In genomic region chr8:91755062-91755461, GRCm38 (mm10) we compare ENCODE assay signal across 30 mouse cellular contexts. TPM values are rescaled to one million over a fixed set of nuclear protein-coding genes. Genes with fewer than 3 reads are reported as not detected.
DNase-seq lines count a peak whose midpoint lies in the region; ATAC-seq and TF ChIP-seq lines count a peak whose summit lies in the region.
"Had no signal": no experiment of that assay in that cellular context is flagged by ENCODE, and none has a peak within 500 bp of the region (broad histone marks: within the 10 kb centered on the region; RNA-seq: fewer than 3 reads in every experiment).

No protein-coding gene starts in this region.

- H3K27me3 ChIP-seq in kidney, adult 2 months (replicated peaks; ENCODE audit: control insufficient read depth, insufficient read depth, low read length) = no peaks in the 10 kb centered on the region
- no peaks in the 10 kb centered on the region for H3K27me3 ChIP-seq in kidney, postnatal 0 days (ENCODE audit: insufficient read depth, low read length)
- H3K27me3 ChIP-seq in forebrain, embryonic 14.5 days (replicated peaks; ENCODE audit: control insufficient read depth, insufficient read depth, low read length) = no peaks in the 10 kb centered on the region
- H3K27me3 ChIP-seq in liver, postnatal 0 days (ENCODE audit: insufficient read depth, low read length) = no peaks in the 10 kb centered on the region
- no peaks in the 10 kb centered on the region for H3K27me3 ChIP-seq in heart, adult 2 months (ENCODE audit: control insufficient read depth, insufficient read depth, low read length)
- H3K27me3 ChIP-seq: forebrain, embryonic 12.5 days had no signal

- peak; percentile 92 for DNase-seq in kidney, adult 2 months
- peak; percentile 82 to 83 for DNase-seq in kidney, adult 8-10 months
- DNase-seq in kidney, postnatal 0 days (ENCODE audit: low spot score) = peak; percentile 6
- peak; percentile 71 to 89 for DNase-seq in kidney, postnatal 25 days
- no peak for DNase-seq in forebrain, embryonic 14.5 days (ENCODE audit: low spot score)
- no peak for DNase-seq in lung, adult 18-20 months
- no peak for DNase-seq in liver, postnatal 0 days
- DNase-seq in heart, adult 2 months = no peak
- DNase-seq: adrenal gland, adult 2 months; adrenal gland, postnatal 14 days; cerebellum, adult 11 months; cerebellum, adult 2 months; cerebellum, adult 9-11 months; cerebellum, postnatal 36 days; embryo, embryonic 11 days; forebrain, postnatal 0 days; gastrocnemius, adult 2 months; gastrocnemius, postnatal 14 days; heart, adult 18-20 months; heart, postnatal 14 days; heart, postnatal 4 days had no signal

- WGBS in kidney, adult 2 months = 56% methylated on average over 9 of the region's 9 CpGs
- WGBS in kidney, postnatal 0 days = 71% methylated on average over 9 of the region's 9 CpGs
- 91% methylated on average over 9 of the region's 9 CpGs for WGBS in forebrain, embryonic 14.5 days
- WGBS in liver, postnatal 0 days (ENCODE audit: insufficient replicate concordance) = 75% methylated on average over 9 of the region's 9 CpGs
- WGBS in heart, adult 2 months = 88% methylated on average over 9 of the region's 9 CpGs

- peaks cover 3% of the 10 kb centered on the region; the same call in 1 of the 2 replicates for H3K4me1 ChIP-seq in kidney, adult 2 months (ENCODE audit: control insufficient read depth, insufficient read depth, low read length)
- H3K4me1 ChIP-seq in kidney, postnatal 0 days (replicated peaks; ENCODE audit: insufficient read depth, low read length) = no peaks in the 10 kb centered on the region
- no peaks in the 10 kb centered on the region for H3K4me1 ChIP-seq in forebrain, embryonic 14.5 days (ENCODE audit: control insufficient read depth, insufficient read depth, low read length)
- no peaks in the 10 kb centered on the region for H3K4me1 ChIP-seq in liver, postnatal 0 days (ENCODE audit: insufficient read depth)
- no peaks in the 10 kb centered on the region for H3K4me1 ChIP-seq in heart, adult 2 months (ENCODE audit: control insufficient read depth, insufficient read depth, low read length)
- H3K4me1 ChIP-seq: forebrain, embryonic 12.5 days had no signal

- H3K9me3 ChIP-seq in kidney, postnatal 0 days (replicated peaks; ENCODE audit: low read length) = no peaks in the 10 kb centered on the region
- H3K9me3 ChIP-seq in forebrain, embryonic 14.5 days (replicated peaks; ENCODE audit: control insufficient read depth, low read length) = no peaks in the 10 kb centered on the region; the same call in 1 of the 2 replicates
- H3K9me3 ChIP-seq in liver, postnatal 0 days (ENCODE audit: low read length) = no peaks in the 10 kb centered on the region
- H3K9me3 ChIP-seq: embryonic facial prominence, embryonic 13.5 days; forebrain, embryonic 12.5 days; heart, embryonic 10.5 days had no signal

- no peak; the same call in 1 of the 2 replicates for ATAC-seq in kidney, postnatal 0 days (replicated peaks; ENCODE audit: low FRiP score, low read depth)
- ATAC-seq in forebrain, embryonic 14.5 days = no peak
- no peak for ATAC-seq in liver, postnatal 0 days
- ATAC-seq: CD4-positive, CD25-positive, alpha-beta regulatory T cell, adult 4 months; forebrain, postnatal 0 days had no signal

- TF ChIP-seq CTCF in kidney, adult 2 months (conservative IDR thresholded peaks at IDR 0.05; ENCODE audit: insufficient read depth, insufficient read length, low read depth, low read length) = no peak
- TF ChIP-seq CTCF in kidney, postnatal 0 days (IDR thresholded peaks at IDR 0.05; ENCODE audit: low read depth) = no peak
- no peak for TF ChIP-seq CTCF in liver, postnatal 0 days (IDR thresholded peaks at IDR 0.05; ENCODE audit: low read depth)
- TF ChIP-seq CTCF in heart, adult 2 months (IDR thresholded peaks at IDR 0.05) = no peak

- no peak overlapping the region for H3K9ac ChIP-seq in kidney, postnatal 0 days (ENCODE audit: low read depth, low read length)
- H3K9ac ChIP-seq in forebrain, embryonic 14.5 days (ENCODE audit: low read length) = no peak overlapping the region
- H3K9ac ChIP-seq in liver, postnatal 0 days (replicated peaks) = no peak overlapping the region
- H3K9ac ChIP-seq in heart, adult 2 months (ENCODE audit: low read depth, low read length) = no peak overlapping the region
- H3K9ac ChIP-seq: embryonic facial prominence, embryonic 13.5 days; forebrain, embryonic 12.5 days; forebrain, postnatal 0 days; heart, embryonic 13.5 days; hindbrain, embryonic 14.5 days had no signal

- no peak overlapping the region for H3K4me2 ChIP-seq in kidney, postnatal 0 days (ENCODE audit: low read length)
- no peak overlapping the region for H3K4me2 ChIP-seq in forebrain, embryonic 14.5 days (ENCODE audit: low read length)
- no peak overlapping the region for H3K4me2 ChIP-seq in liver, postnatal 0 days (ENCODE audit: low read depth, low read length)
- H3K4me2 ChIP-seq: embryonic facial prominence, embryonic 13.5 days; forebrain, embryonic 12.5 days; heart, embryonic 13.5 days; hindbrain, embryonic 14.5 days had no signal

- H3K79me2 ChIP-seq in heart, adult 2 months (replicated peaks; ENCODE audit: control insufficient read depth, insufficient read depth, low read length) = no peaks in the 10 kb centered on the region

- TF ChIP-seq EP300 in liver, postnatal 0 days (IDR thresholded peaks at IDR 0.05; ENCODE audit: low read depth) = no peak
- no peak for TF ChIP-seq EP300 in heart, adult 2 months (IDR thresholded peaks at IDR 0.05; ENCODE audit: insufficient read depth, low read depth, low read length)

- no peak for TF ChIP-seq POLR2A in kidney, adult 2 months (IDR thresholded peaks at IDR 0.05; ENCODE audit: low read depth, low read length)
- TF ChIP-seq POLR2A in heart, adult 2 months (IDR thresholded peaks at IDR 0.05; ENCODE audit: insufficient read depth, low read depth, low read length) = no peak

- intact Hi-C loops in heart, adult 2 months (cut with DNase I) = no loop called here

- H3K27ac ChIP-seq in kidney, adult 2 months (ENCODE audit: insufficient read depth, low read depth, low read length) = peak overlapping the region; percentile 85
- no peak overlapping the region for H3K27ac ChIP-seq in kidney, postnatal 0 days
- H3K27ac ChIP-seq in forebrain, embryonic 14.5 days (ENCODE audit: low read depth, low read length) = no peak overlapping the region
- H3K27ac ChIP-seq in liver, postnatal 0 days (ENCODE audit: low read depth) = no peak overlapping the region
- H3K27ac ChIP-seq in heart, adult 2 months = no peak overlapping the region
- H3K27ac ChIP-seq: embryonic facial prominence, embryonic 10.5 days; embryonic facial prominence, embryonic 13.5 days; forebrain, embryonic 12.5 days; gastrocnemius, adult 2 months; heart, embryonic 10.5 days; heart, embryonic 13.5 days; hindbrain, embryonic 14.5 days had no signal

- no peak overlapping the region for H3K4me3 ChIP-seq in kidney, adult 2 months (ENCODE audit: insufficient read depth, low read depth, low read length)
- no peak overlapping the region for H3K4me3 ChIP-seq in kidney, postnatal 0 days (replicated peaks; ENCODE audit: low read depth, low read length)
- H3K4me3 ChIP-seq in forebrain, embryonic 14.5 days (ENCODE audit: low read depth, low read length) = no peak overlapping the region
- H3K4me3 ChIP-seq in liver, postnatal 0 days (ENCODE audit: low read depth, low read length) = no peak overlapping the region
- no peak overlapping the region for H3K4me3 ChIP-seq in heart, adult 2 months
- H3K4me3 ChIP-seq: embryonic facial prominence, embryonic 10.5 days; embryonic facial prominence, embryonic 13.5 days; erythroblast, embryonic 14.5 days; forebrain, embryonic 12.5 days; gastrocnemius, adult 2 months; heart, embryonic 10.5 days; heart, embryonic 13.5 days had no signal

- H3K36me3 ChIP-seq in kidney, adult 2 months (ENCODE audit: control insufficient read depth, insufficient read depth, low read length) = no peaks in the 10 kb centered on the region
- no peaks in the 10 kb centered on the region for H3K36me3 ChIP-seq in kidney, postnatal 0 days (ENCODE audit: insufficient read depth, low read length)
- H3K36me3 ChIP-seq in forebrain, embryonic 14.5 days (ENCODE audit: control insufficient read depth, insufficient read depth, low read length) = no peaks in the 10 kb centered on the region
- no peaks in the 10 kb centered on the region for H3K36me3 ChIP-seq in liver, postnatal 0 days (replicated peaks; ENCODE audit: insufficient read depth, low read length)
- H3K36me3 ChIP-seq in heart, adult 2 months (ENCODE audit: control insufficient read depth, insufficient read depth, low read length) = no peaks in the 10 kb centered on the region
- H3K36me3 ChIP-seq: embryonic facial prominence, embryonic 10.5 days; embryonic facial prominence, embryonic 13.5 days; forebrain, embryonic 12.5 days; heart, embryonic 10.5 days; heart, embryonic 13.5 days had no signal

RNA-seq across cellular contexts. Expression of gene Irx3, which starts 46.8 kb away (rescaled TPM):
- polyA plus RNA-seq in kidney, adult 2 months (2012; rRNA removed) = 22.3 and 28.5 TPM in 2 replicates
- 22.2 and 25.2 TPM in 2 replicates for polyA plus RNA-seq in kidney, postnatal 0 days (2015; fragmentation: Nextera tagmentation; extraction: Ambion mirVana)
- 1.4 and 1.5 TPM in 2 replicates for polyA plus RNA-seq in forebrain, embryonic 14.5 days (2014; fragmentation: Nextera tagmentation; extraction: Ambion mirVana)
- polyA plus RNA-seq in liver, postnatal 0 days (2015; fragmentation: Nextera tagmentation; extraction: Ambion mirVana) = not detected in 2 replicates
- total RNA-seq in heart, adult 2 months (2021) = 10 to 100 TPM; 22.1 to 32.0 TPM
- polyA plus RNA-seq in heart, adult 2 months (2012; rRNA removed) = 8.7 and 15.8 TPM in 2 replicates
- total RNA-seq: MEL had no signal
- polyA plus RNA-seq: CD4-positive, CD25-positive, alpha-beta regulatory T cell, adult 4 months; erythroblast, embryonic 14.5 days had no signal

Comparison
In these comparisons a context has a peak if more than half of its experiments do, and no peak if none do; other contexts are left out.
1. DNase-seq: peak in kidney, adult 2 months (single experiment), kidney, adult 8-10 months (2 of 2), kidney, postnatal 0 days (single experiment) and kidney, postnatal 25 days (2 of 2); none in forebrain, embryonic 14.5 days (single experiment), lung, adult 18-20 months (0 of 2), liver, postnatal 0 days (single experiment) and heart, adult 2 months (0 of 2).